Mouse (Mus musculus): ENCODE measurements around the gene Mipep. TPM values are rescaled to one million over a fixed set of nuclear protein-coding genes. Genes with fewer than 3 reads are reported as not detected.

The Mipep gene
- polyA plus RNA-seq, 1 experiment, result 109 TPM

- TF ChIP-seq CTCF (IDR thresholded peaks at IDR 0.05; ENCODE audit: control insufficient read depth, insufficient read depth, insufficient replicate concordance, low read depth, low read length) (no peak), POLR2A (IDR thresholded peaks at IDR 0.05; ENCODE audit: control insufficient read depth, low read depth, low read length) (no peak)
- no peaks in the 10 kb centered on the region for H3K4me1 ChIP-seq (ENCODE audit: control insufficient read depth, insufficient read depth, low read length)
- no peaks in the 10 kb centered on the region for H3K36me3 ChIP-seq (ENCODE audit: control insufficient read depth, insufficient read depth, low read length)
- no peaks in the 10 kb centered on the region for H3K27me3 ChIP-seq (ENCODE audit: control insufficient read depth, insufficient read depth, low read length)
- H3K4me3 ChIP-seq (ENCODE audit: control insufficient read depth, low read depth, low read length), result no peak overlapping the region
- no peak overlapping the region for H3K27ac ChIP-seq (ENCODE audit: control insufficient read depth, insufficient read depth, low read depth, low read length)
These were observed 113.8 kb downstream of the Mipep start for GRCm38 (mm10) chr14:60898086-60898667.

- Histone ChIP-seq H3K36me3 (ENCODE audit: control insufficient read depth, insufficient read depth, low read length) (no peaks in the 10 kb centered on the region), H3K4me1 (ENCODE audit: control insufficient read depth, insufficient read depth, low read length) (no peaks in the 10 kb centered on the region), H3K4me3 (ENCODE audit: control insufficient read depth, low read depth, low read length) (no peak overlapping the region), H3K27ac (ENCODE audit: control insufficient read depth, insufficient read depth, low read depth, low read length) (no peak overlapping the region), H3K27me3 (ENCODE audit: control insufficient read depth, insufficient read depth, low read length) (no peaks in the 10 kb centered on the region)
- no peak for TF ChIP-seq POLR2A (IDR thresholded peaks at IDR 0.05; ENCODE audit: control insufficient read depth, low read depth, low read length)
- no peak for TF ChIP-seq CTCF (IDR thresholded peaks at IDR 0.05; ENCODE audit: control insufficient read depth, insufficient read depth, insufficient replicate concordance, low read depth, low read length)
These were observed 120.1 kb downstream of the Mipep start for GRCm38 (mm10) chr14:60904501-60904900.

- H3K4me3 ChIP-seq (ENCODE audit: control insufficient read depth, low read depth, low read length), result no peak overlapping the region
- H3K27me3 ChIP-seq (ENCODE audit: control insufficient read depth, insufficient read depth, low read length), result no peaks in the 10 kb centered on the region
- TF ChIP-seq POLR2A (IDR thresholded peaks at IDR 0.05; ENCODE audit: control insufficient read depth, low read depth, low read length), result no peak
- no peak for TF ChIP-seq CTCF (IDR thresholded peaks at IDR 0.05; ENCODE audit: control insufficient read depth, insufficient read depth, insufficient replicate concordance, low read depth, low read length)
- no peak overlapping the region for H3K27ac ChIP-seq (ENCODE audit: control insufficient read depth, insufficient read depth, low read depth, low read length)
- no peaks in the 10 kb centered on the region for H3K36me3 ChIP-seq (ENCODE audit: control insufficient read depth, insufficient read depth, low read length)
- H3K4me1 ChIP-seq (ENCODE audit: control insufficient read depth, insufficient read depth, low read length), result no peaks in the 10 kb centered on the region
These were observed 122.3 kb downstream of the Mipep start for GRCm38 (mm10) chr14:60906421-60907374.

GRCm38 (mm10) chr14:60909351-60909750 is 125.0 kb downstream of the Mipep start:
- H3K27ac ChIP-seq (ENCODE audit: control insufficient read depth, insufficient read depth, low read depth, low read length), result no peak overlapping the region
- no peaks in the 10 kb centered on the region for H3K36me3 ChIP-seq (ENCODE audit: control insufficient read depth, insufficient read depth, low read length)
- H3K4me1 ChIP-seq (ENCODE audit: control insufficient read depth, insufficient read depth, low read length), result no peaks in the 10 kb centered on the region
- no peaks in the 10 kb centered on the region for H3K27me3 ChIP-seq (ENCODE audit: control insufficient read depth, insufficient read depth, low read length)
- TF ChIP-seq POLR2A (IDR thresholded peaks at IDR 0.05; ENCODE audit: control insufficient read depth, low read depth, low read length) (no peak), CTCF (IDR thresholded peaks at IDR 0.05; ENCODE audit: control insufficient read depth, insufficient read depth, insufficient replicate concordance, low read depth, low read length) (no peak)
- H3K4me3 ChIP-seq (ENCODE audit: control insufficient read depth, low read depth, low read length), result no peak overlapping the region

GRCm38 (mm10) chr14:60910506-60911444 is 126.4 kb downstream of the Mipep start:
- no peaks in the 10 kb centered on the region for H3K36me3 ChIP-seq (ENCODE audit: control insufficient read depth, insufficient read depth, low read length)
- H3K27me3 ChIP-seq (ENCODE audit: control insufficient read depth, insufficient read depth, low read length), result no peaks in the 10 kb centered on the region
- no peaks in the 10 kb centered on the region for H3K4me1 ChIP-seq (ENCODE audit: control insufficient read depth, insufficient read depth, low read length)
- no peak overlapping the region for H3K27ac ChIP-seq (ENCODE audit: control insufficient read depth, insufficient read depth, low read depth, low read length)
- no peak for TF ChIP-seq CTCF (IDR thresholded peaks at IDR 0.05; ENCODE audit: control insufficient read depth, insufficient read depth, insufficient replicate concordance, low read depth, low read length)
- TF ChIP-seq POLR2A (IDR thresholded peaks at IDR 0.05; ENCODE audit: control insufficient read depth, low read depth, low read length), result no peak
- no peak overlapping the region for H3K4me3 ChIP-seq (ENCODE audit: control insufficient read depth, low read depth, low read length)

- no peaks in the 10 kb centered on the region for H3K27me3 ChIP-seq (ENCODE audit: control insufficient read depth, insufficient read depth, low read length)
- no peak overlapping the region for H3K4me3 ChIP-seq (ENCODE audit: control insufficient read depth, low read depth, low read length)
- TF ChIP-seq POLR2A (IDR thresholded peaks at IDR 0.05; ENCODE audit: control insufficient read depth, low read depth, low read length), result no peak
- TF ChIP-seq CTCF (IDR thresholded peaks at IDR 0.05; ENCODE audit: control insufficient read depth, insufficient read depth, insufficient replicate concordance, low read depth, low read length), result no peak
- no peaks in the 10 kb centered on the region for H3K36me3 ChIP-seq (ENCODE audit: control insufficient read depth, insufficient read depth, low read length)
- H3K27ac ChIP-seq (ENCODE audit: control insufficient read depth, insufficient read depth, low read depth, low read length), result no peak overlapping the region
- H3K4me1 ChIP-seq (ENCODE audit: control insufficient read depth, insufficient read depth, low read length), result no peaks in the 10 kb centered on the region
These were observed 128.7 kb downstream of the Mipep start for GRCm38 (mm10) chr14:60912981-60913468.

Measured in testis, adult 2 months (tissue).